Mouse (Mus musculus) B cell, adult (primary cell): ENCODE results near the gene Kctd17. TPM values are rescaled to one million over a fixed set of nuclear protein-coding genes. Genes with fewer than 3 reads are reported as not detected.

ENCODE experiments used
- total RNA-seq: library from RNA; stranded (reverse); gene quantifications from 4 replicates; pipeline ENCODE4 v1.2.4, GENCODE M21; 2023; ENCODE audit not compliant: inconsistent age

The Kctd17 gene
- total RNA-seq, result 0.42 TPM in 1 of 4 replicates, not detected in the others

GRCm38 (mm10) chr15:78428391-78429138 lies at the start of gene Kctd17:
Gene Kctd17 (plus strand): TSS chr15:78428564.

DNA sequence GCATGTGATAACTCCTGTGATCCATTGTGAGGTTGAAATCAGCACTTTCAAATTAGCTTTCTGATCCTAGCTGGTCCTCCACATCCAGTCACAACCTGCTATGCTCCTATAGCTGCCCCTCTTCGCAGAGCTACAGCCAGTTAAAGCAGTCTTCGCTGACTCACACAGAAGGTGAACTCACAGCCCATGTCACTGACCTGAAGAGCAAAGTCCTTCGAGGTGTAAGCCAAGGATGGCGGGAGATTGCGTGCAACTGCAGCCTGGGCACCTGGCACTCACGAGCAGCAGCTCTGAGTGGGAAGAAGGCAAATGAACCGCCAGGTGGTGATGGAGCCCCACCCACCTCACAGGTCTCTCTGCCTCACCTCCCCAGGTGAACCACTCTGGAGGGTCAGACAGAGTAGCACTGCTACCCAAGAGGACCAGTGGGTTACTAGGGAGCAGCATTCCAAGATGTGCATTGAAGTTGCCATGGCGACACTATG lies 32.8 kb upstream of the Kctd17 start, which contains the start of gene Tex33:
Gene Tex33 (minus strand): TSS at position 435 of the 485 bp plus-strand sequence.

GRCm38 (mm10) chr15:78405517-78406211 lies 22.7 kb upstream of the Kctd17 start, which contains the start of gene Tst:
Gene Tst (minus strand): TSS chr15:78405907.

GRCm38 (mm10) chr15:78406293-78406934 lies 21.9 kb upstream of the Kctd17 start, which contains the start of gene Mpst:
Gene Mpst (plus strand): TSS chr15:78406416.

GRCm38 (mm10) chr15:78468379-78468937 lies 40.1 kb downstream of the Kctd17 start, which contains the start of gene Tmprss6:
Gene Tmprss6 (minus strand): TSS chr15:78468634.

Other genes with a start within 250 kb of the Kctd17 start
- not detected in 4 replicates for gene Pvalb, start 222.2 kb upstream of the Kctd17 start, total RNA-seq
- 273 to 314 TPM (median 305 TPM) in 4 replicates for gene Ncf4, start 183.8 kb upstream of the Kctd17 start, total RNA-seq
- 0.42 to 1.9 TPM (median 0.95 TPM) in 4 replicates for gene Csf2rb2, start 122.8 kb upstream of the Kctd17 start, total RNA-seq
- 24.3 to 48.8 TPM (median 30.5 TPM) in 4 replicates for gene Csf2rb, start 102.8 kb upstream of the Kctd17 start, total RNA-seq
- gene Tex33, start 32.7 kb upstream of the Kctd17 start, total RNA-seq, result not detected in 4 replicates
- 1.5 to 3.0 TPM (median 1.7 TPM) in 4 replicates for gene Tst, start 22.7 kb upstream of the Kctd17 start, total RNA-seq
- gene Mpst, start 22.1 kb upstream of the Kctd17 start, total RNA-seq, result 21.0 to 27.2 TPM (median 24.3 TPM) in 4 replicates
- gene Tmprss6, start 40.1 kb downstream of the Kctd17 start, total RNA-seq, result not detected in 4 replicates
- 3.6 to 6.8 TPM (median 4.8 TPM) in 4 replicates for gene Il2rb, start 66.7 kb downstream of the Kctd17 start, total RNA-seq
- gene C1qtnf6, start 102.9 kb downstream of the Kctd17 start, total RNA-seq, result not detected in 4 replicates
- gene Sstr3, start 116.1 kb downstream of the Kctd17 start, total RNA-seq, result not detected in 4 replicates
- 801 to 929 TPM (median 877 TPM) in 4 replicates for gene Rac2, start 144.2 kb downstream of the Kctd17 start, total RNA-seq
- gene Cyth4, start 168.5 kb downstream of the Kctd17 start, total RNA-seq, result 149 to 159 TPM (median 153 TPM) in 4 replicates